Mouse (Mus musculus) C2C12 (cell line): ENCODE results near the gene Mpdu1. TPM values are rescaled to one million over a fixed set of nuclear protein-coding genes. Genes with fewer than 3 reads are reported as not detected.

Source experiments
- H3K27me3 ChIP-seq: one replicate; pipeline ENCODE4 v1.6.1; 2011; ENCODE audit not compliant: control insufficient read depth, insufficient read depth, insufficient read length
- H3K36me3 ChIP-seq: one replicate; pipeline ENCODE4 v1.6.1; 2011; ENCODE audit not compliant: control insufficient read depth, insufficient read depth
- H3K4me3 ChIP-seq: one replicate; pipeline ENCODE4 v1.5.1; 2011; ENCODE audit warnings: mild to moderate bottlenecking, control low read depth; ENCODE audit not compliant: poor library complexity, insufficient read depth, severe bottlenecking
- H3K79me2 ChIP-seq: one replicate; pipeline ENCODE4 v1.6.1; 2011; ENCODE audit not compliant: control insufficient read depth, insufficient read depth
- H3K79me3 ChIP-seq: one replicate; pipeline ENCODE4 v1.6.1; 2011; ENCODE audit warnings: low read depth, control low read depth
- H3ac ChIP-seq: one replicate; pipeline ENCODE3; 2011; ENCODE audit warnings: low read depth; ENCODE audit not compliant: control insufficient read depth, insufficient read length
- CEBPB ChIP-seq: IDR thresholded peaks from one replicate; pipeline ENCODE4 v1.6.1; 2011; ENCODE audit warnings: low read depth, mild to moderate bottlenecking, control low read depth, moderate library complexity
- CTCF ChIP-seq: IDR thresholded peaks from one replicate; pipeline ENCODE4 v1.5.1; 2011; ENCODE audit not compliant: control insufficient read depth, insufficient read depth, insufficient read length
- FOSL1 ChIP-seq: IDR thresholded peaks from one replicate; pipeline ENCODE4 v1.8.0; 2011; ENCODE audit warnings: mild to moderate bottlenecking, low read length; ENCODE audit not compliant: poor library complexity, insufficient read depth, severe bottlenecking
- MAX ChIP-seq: IDR thresholded peaks from one replicate; pipeline ENCODE4 v1.6.1; 2011; ENCODE audit warnings: mild to moderate bottlenecking, control low read depth
- MYOD1 ChIP-seq: IDR thresholded peaks from one replicate; pipeline ENCODE4 v1.6.1; 2011; ENCODE audit warnings: low read depth; ENCODE audit not compliant: control insufficient read depth, insufficient read length
- MYOG ChIP-seq: IDR thresholded peaks from one replicate; pipeline ENCODE4 v1.6.1; 2011; ENCODE audit not compliant: control insufficient read depth, insufficient read length; ENCODE audit errors: extremely low read depth
- USF1 ChIP-seq: IDR thresholded peaks from one replicate; pipeline ENCODE4 v1.6.1; 2011; ENCODE audit warnings: low read depth, mild to moderate bottlenecking, control low read depth, moderate library complexity
- long read RNA-seq, 2 experiments: library from polyadenylated mRNA; unstranded; transcript quantifications; one replicate each; pipeline ENCODE4 v2.0.0; 2019 to 2020
- polyA plus RNA-seq: library from polyadenylated mRNA; unstranded; fragments of >200 nt; fragmentation: generic; extraction: Trizol; gene quantifications from one replicate; pipeline ENCODE4 v1.2.1, GENCODE M21; 2012; ENCODE audit warnings: missing spikeins

Mpdu1 gene
- 95.8 TPM for polyA plus RNA-seq
- long read RNA-seq, experiment 1, transcript Mpdu1-201 (7 exons, 1,321 nt), result major isoform, 34 of 50 reads
- long read RNA-seq, experiment 1, partial matches to known transcripts, result 2 of 50 reads
- long read RNA-seq, experiment 1, other reads (novel, unspliced or antisense), result 11 of 50 reads
- long read RNA-seq, experiment 2, transcript Mpdu1-202 (6 exons, 646 nt), result minor isoform, 6 of 90 reads
- long read RNA-seq, experiment 2, transcript Mpdu1-201 (7 exons, 1,321 nt), result major isoform, 66 of 90 reads
- long read RNA-seq, experiment 2, partial matches to known transcripts, result 0 of 90 reads
- long read RNA-seq, experiment 2, other reads (novel, unspliced or antisense), result 14 of 90 reads

GRCm38 (mm10) chr11:69662213-69662966 lies at the start of gene Mpdu1:
Gene Mpdu1, minus strand, starts transcription at chr11:69662642.
- H3K27me3 ChIP-seq, result no peaks in the 10 kb centered on the region
- peak within 1 kb of the TSS; percentile 84 for H3ac ChIP-seq
- TF ChIP-seq USF1 (no peak), MAX (peak; percentile 45), CTCF (no peak), FOSL1 (no peak), MYOD1 (no peak), CEBPB (no peak), MYOG (no peak)
- H3K4me3 ChIP-seq, result peak within 1 kb of the TSS; percentile 43
- H3K79me2 ChIP-seq, result peaks cover 26% of the 10 kb centered on the region
- H3K79me3 ChIP-seq, result peaks cover 13% of the 10 kb centered on the region
- peaks cover 48% of the 10 kb centered on the region for H3K36me3 ChIP-seq

GRCm38 (mm10) chr11:69711082-69711481 lies 48.6 kb upstream of the Mpdu1 start:
- H3K27me3 ChIP-seq, result no peaks in the 10 kb centered on the region
- TF ChIP-seq MYOD1 (no peak), FOSL1 (no peak), USF1 (no peak), CTCF (no peak), CEBPB (no peak), MAX (no peak), MYOG (no peak)
- H3K36me3 ChIP-seq, result no peaks in the 10 kb centered on the region
- H3ac ChIP-seq, result no peak overlapping the region
- H3K4me3 ChIP-seq, result no peak overlapping the region
- H3K79me2 ChIP-seq, result no peaks in the 10 kb centered on the region
- H3K79me3 ChIP-seq, result no peaks in the 10 kb centered on the region

- no peak for TF ChIP-seq MYOD1
- TF ChIP-seq CEBPB, result no peak
- TF ChIP-seq MYOG, result no peak
- TF ChIP-seq USF1, result no peak
- no peak for TF ChIP-seq FOSL1
- TF ChIP-seq MAX, result no peak
- no peak for TF ChIP-seq CTCF
Measured at GRCm38 (mm10) chr11:69710470-69710869, 48.0 kb upstream of the Mpdu1 start.

GRCm38 (mm10) chr11:69709554-69710446 lies 47.4 kb upstream of the Mpdu1 start:
- no peak overlapping the region for H3K4me3 ChIP-seq
- TF ChIP-seq USF1 (no peak), MYOG (no peak), FOSL1 (no peak), MYOD1 (no peak)
- H3K79me2 ChIP-seq, result no peaks in the 10 kb centered on the region
- no peaks in the 10 kb centered on the region for H3K27me3 ChIP-seq
- no peak overlapping the region for H3ac ChIP-seq
- H3K36me3 ChIP-seq, result no peaks in the 10 kb centered on the region
- H3K79me3 ChIP-seq, result no peaks in the 10 kb centered on the region

More at GRCm38 (mm10) chr11:69710470-69710869, 48.0 kb upstream of the Mpdu1 start:
- no peak overlapping the region for H3ac ChIP-seq
- no peaks in the 10 kb centered on the region for H3K79me3 ChIP-seq
- no peaks in the 10 kb centered on the region for H3K36me3 ChIP-seq
- H3K79me2 ChIP-seq, result no peaks in the 10 kb centered on the region
- no peaks in the 10 kb centered on the region for H3K27me3 ChIP-seq
- H3K4me3 ChIP-seq, result no peak overlapping the region

- no peaks in the 10 kb centered on the region for H3K27me3 ChIP-seq
- H3ac ChIP-seq, result no peak overlapping the region
- TF ChIP-seq USF1 (no peak), CEBPB (no peak), FOSL1 (no peak), MYOG (no peak), CTCF (no peak), MYOD1 (no peak), MAX (no peak)
- no peaks in the 10 kb centered on the region for H3K79me3 ChIP-seq
- no peak overlapping the region for H3K4me3 ChIP-seq
- H3K79me2 ChIP-seq, result no peaks in the 10 kb centered on the region
- H3K36me3 ChIP-seq, result no peaks in the 10 kb centered on the region
Measured at GRCm38 (mm10) chr11:69708614-69709265, 46.3 kb upstream of the Mpdu1 start.
